Mouse (Mus musculus): ENCODE data around the gene Nptn. TPM values are rescaled to one million over a fixed set of nuclear protein-coding genes. Genes with fewer than 3 reads are reported as not detected.

The Nptn gene
- polyA plus RNA-seq, 1 experiment from 2014 or later: 85.0 TPM

- Histone ChIP-seq H3K36me3 (ENCODE audit: control insufficient read depth, insufficient read depth, low read length) (no peaks in the 10 kb centered on the region), H3K27me3 (ENCODE audit: control insufficient read depth, insufficient read depth, low read length) (no peaks in the 10 kb centered on the region), H3K4me1 (ENCODE audit: control insufficient read depth, insufficient read depth, low read length) (no peaks in the 10 kb centered on the region), H3K4me2 (ENCODE audit: low read depth) (no peak overlapping the region), H3K27ac (ENCODE audit: low read depth, low read length) (no peak overlapping the region), H3K9me3 (ENCODE audit: control insufficient read depth, low read length) (no peaks in the 10 kb centered on the region), H3K9ac (ENCODE audit: low read length) (no peak overlapping the region), H3K4me3 (ENCODE audit: low read depth, low read length) (no peak overlapping the region)
- 84% methylated on average over 1 of the region's 1 CpGs for WGBS
- DNase-seq (ENCODE audit: low spot score) (no peak), ATAC-seq (ENCODE audit: insufficient read depth, low FRiP score, low TSS enrichment) (no peak)
These were observed 41.0 kb downstream of the Nptn start for GRCm38 (mm10) chr9:58623009-58623408.

- H3K36me3 ChIP-seq (ENCODE audit: control insufficient read depth, insufficient read depth, low read length): no peaks in the 10 kb centered on the region; the same call in 1 of the 2 replicates
- no peak overlapping the region for H3K9ac ChIP-seq (ENCODE audit: low read length)
- no peak overlapping the region for H3K27ac ChIP-seq (ENCODE audit: low read depth, low read length)
- WGBS: 80% methylated on average over 2 of the region's 2 CpGs
- H3K9me3 ChIP-seq (ENCODE audit: control insufficient read depth, low read length): no peaks in the 10 kb centered on the region
- no peak for ATAC-seq (ENCODE audit: insufficient read depth, low FRiP score, low TSS enrichment)
- H3K4me3 ChIP-seq (ENCODE audit: low read depth, low read length): no peak overlapping the region
- H3K27me3 ChIP-seq (ENCODE audit: control insufficient read depth, insufficient read depth, low read length): no peaks in the 10 kb centered on the region
- no peaks in the 10 kb centered on the region for H3K4me1 ChIP-seq (ENCODE audit: control insufficient read depth, insufficient read depth, low read length)
- H3K4me2 ChIP-seq (ENCODE audit: low read depth): no peak overlapping the region
- DNase-seq (ENCODE audit: low spot score): no peak
These were observed 45.2 kb downstream of the Nptn start for GRCm38 (mm10) chr9:58627197-58627596.

- Histone ChIP-seq H3K9me3 (ENCODE audit: control insufficient read depth, low read length) (no peaks in the 10 kb centered on the region), H3K4me1 (ENCODE audit: control insufficient read depth, insufficient read depth, low read length) (no peaks in the 10 kb centered on the region), H3K36me3 (ENCODE audit: control insufficient read depth, insufficient read depth, low read length) (no peaks in the 10 kb centered on the region; the same call in 1 of the 2 replicates), H3K27me3 (ENCODE audit: control insufficient read depth, insufficient read depth, low read length) (no peaks in the 10 kb centered on the region), H3K9ac (ENCODE audit: low read length) (no peak overlapping the region), H3K4me3 (ENCODE audit: low read depth, low read length) (no peak overlapping the region), H3K4me2 (ENCODE audit: low read depth) (no peak overlapping the region), H3K27ac (ENCODE audit: low read depth, low read length) (no peak overlapping the region)
- ATAC-seq (ENCODE audit: insufficient read depth, low FRiP score, low TSS enrichment) (no peak), DNase-seq (ENCODE audit: low spot score) (no peak)
- 82% methylated on average over 2 of the region's 2 CpGs for WGBS
These were observed 48.4 kb downstream of the Nptn start for GRCm38 (mm10) chr9:58630441-58630840.

GRCm38 (mm10) chr9:58648406-58649264 lies 66.6 kb downstream of the Nptn start:
- H3K4me3 ChIP-seq (ENCODE audit: low read depth, low read length): no peak overlapping the region
- no peaks in the 10 kb centered on the region for H3K4me1 ChIP-seq (ENCODE audit: control insufficient read depth, insufficient read depth, low read length)
- H3K9ac ChIP-seq (ENCODE audit: low read length): no peak overlapping the region
- H3K36me3 ChIP-seq (ENCODE audit: control insufficient read depth, insufficient read depth, low read length): peaks cover 2% of the 10 kb centered on the region; the same call in 1 of the 2 replicates
- no peak overlapping the region for H3K27ac ChIP-seq (ENCODE audit: low read depth, low read length)
- 73% methylated on average over 6 of the region's 6 CpGs for WGBS
- no peaks in the 10 kb centered on the region for H3K27me3 ChIP-seq (ENCODE audit: control insufficient read depth, insufficient read depth, low read length)
- no peak for ATAC-seq (ENCODE audit: insufficient read depth, low FRiP score, low TSS enrichment)
- no peak overlapping the region for H3K4me2 ChIP-seq (ENCODE audit: low read depth)
- no peak for DNase-seq (ENCODE audit: low spot score)
- no peaks in the 10 kb centered on the region for H3K9me3 ChIP-seq (ENCODE audit: control insufficient read depth, low read length)

- Histone ChIP-seq H3K4me3 (ENCODE audit: low read depth, low read length) (no peak overlapping the region), H3K27ac (ENCODE audit: low read depth, low read length) (no peak overlapping the region), H3K4me2 (ENCODE audit: low read depth) (no peak overlapping the region), H3K27me3 (ENCODE audit: control insufficient read depth, insufficient read depth, low read length) (no peaks in the 10 kb centered on the region), H3K4me1 (ENCODE audit: control insufficient read depth, insufficient read depth, low read length) (no peaks in the 10 kb centered on the region), H3K9me3 (ENCODE audit: control insufficient read depth, low read length) (no peaks in the 10 kb centered on the region), H3K9ac (ENCODE audit: low read length) (no peak overlapping the region), H3K36me3 (ENCODE audit: control insufficient read depth, insufficient read depth, low read length) (peaks cover 2% of the 10 kb centered on the region; the same call in 1 of the 2 replicates)
- no peak for ATAC-seq (ENCODE audit: insufficient read depth, low FRiP score, low TSS enrichment)
- 81% methylated on average over 4 of the region's 4 CpGs for WGBS
- DNase-seq (ENCODE audit: low spot score): no peak
These were observed 67.2 kb downstream of the Nptn start for GRCm38 (mm10) chr9:58649265-58649626.

GRCm38 (mm10) chr9:58651993-58652392 lies 70.0 kb downstream of the Nptn start:
- ATAC-seq (ENCODE audit: insufficient read depth, low FRiP score, low TSS enrichment) (no peak), DNase-seq (ENCODE audit: low spot score) (no peak)
- Histone ChIP-seq H3K27me3 (ENCODE audit: control insufficient read depth, insufficient read depth, low read length) (no peaks in the 10 kb centered on the region), H3K36me3 (ENCODE audit: control insufficient read depth, insufficient read depth, low read length) (no peaks in the 10 kb centered on the region), H3K4me2 (ENCODE audit: low read depth) (no peak overlapping the region), H3K4me3 (ENCODE audit: low read depth, low read length) (no peak overlapping the region), H3K9ac (ENCODE audit: low read length) (no peak overlapping the region), H3K4me1 (ENCODE audit: control insufficient read depth, insufficient read depth, low read length) (no peaks in the 10 kb centered on the region), H3K27ac (ENCODE audit: low read depth, low read length) (no peak overlapping the region), H3K9me3 (ENCODE audit: control insufficient read depth, low read length) (no peaks in the 10 kb centered on the region)
- 65% methylated on average over 4 of the region's 4 CpGs for WGBS

- Histone ChIP-seq H3K4me1 (ENCODE audit: control insufficient read depth, insufficient read depth, low read length) (no peaks in the 10 kb centered on the region), H3K4me3 (ENCODE audit: low read depth, low read length) (no peak overlapping the region), H3K27me3 (ENCODE audit: control insufficient read depth, insufficient read depth, low read length) (no peaks in the 10 kb centered on the region), H3K9ac (ENCODE audit: low read length) (no peak overlapping the region), H3K36me3 (ENCODE audit: control insufficient read depth, insufficient read depth, low read length) (no peaks in the 10 kb centered on the region), H3K9me3 (ENCODE audit: control insufficient read depth, low read length) (no peaks in the 10 kb centered on the region), H3K4me2 (ENCODE audit: low read depth) (no peak overlapping the region), H3K27ac (ENCODE audit: low read depth, low read length) (no peak overlapping the region)
- 82% methylated on average over 4 of the region's 4 CpGs for WGBS
- DNase-seq (ENCODE audit: low spot score): no peak
- ATAC-seq (ENCODE audit: insufficient read depth, low FRiP score, low TSS enrichment): no peak
These were observed 72.5 kb downstream of the Nptn start for GRCm38 (mm10) chr9:58654494-58654893.

- no peaks in the 10 kb centered on the region for H3K4me1 ChIP-seq (ENCODE audit: control insufficient read depth, insufficient read depth, low read length)
- ATAC-seq (ENCODE audit: insufficient read depth, low FRiP score, low TSS enrichment) (no peak), DNase-seq (ENCODE audit: low spot score) (no peak)
- H3K27me3 ChIP-seq (ENCODE audit: control insufficient read depth, insufficient read depth, low read length): no peaks in the 10 kb centered on the region
- WGBS: 60% methylated on average over 2 of the region's 2 CpGs
- H3K9ac ChIP-seq (ENCODE audit: low read length): no peak overlapping the region
- no peak overlapping the region for H3K4me2 ChIP-seq (ENCODE audit: low read depth)
- H3K27ac ChIP-seq (ENCODE audit: low read depth, low read length): no peak overlapping the region
- H3K36me3 ChIP-seq (ENCODE audit: control insufficient read depth, insufficient read depth, low read length): no peaks in the 10 kb centered on the region
- H3K9me3 ChIP-seq (ENCODE audit: control insufficient read depth, low read length): no peaks in the 10 kb centered on the region
- H3K4me3 ChIP-seq (ENCODE audit: low read depth, low read length): no peak overlapping the region
These were observed 74.4 kb downstream of the Nptn start for GRCm38 (mm10) chr9:58656396-58656795.

GRCm38 (mm10) chr9:58656824-58657223 lies 74.8 kb downstream of the Nptn start:
- WGBS: 92% methylated on average over 2 of the region's 2 CpGs
- ATAC-seq (ENCODE audit: insufficient read depth, low FRiP score, low TSS enrichment) (no peak), DNase-seq (ENCODE audit: low spot score) (no peak)
- Histone ChIP-seq H3K4me1 (ENCODE audit: control insufficient read depth, insufficient read depth, low read length) (no peaks in the 10 kb centered on the region), H3K4me2 (ENCODE audit: low read depth) (no peak overlapping the region), H3K36me3 (ENCODE audit: control insufficient read depth, insufficient read depth, low read length) (no peaks in the 10 kb centered on the region), H3K9ac (ENCODE audit: low read length) (no peak overlapping the region), H3K27ac (ENCODE audit: low read depth, low read length) (no peak overlapping the region), H3K9me3 (ENCODE audit: control insufficient read depth, low read length) (no peaks in the 10 kb centered on the region), H3K4me3 (ENCODE audit: low read depth, low read length) (no peak overlapping the region), H3K27me3 (ENCODE audit: control insufficient read depth, insufficient read depth, low read length) (no peaks in the 10 kb centered on the region)

Data from neural tube, embryonic 11.5 days (tissue).